Mouse (Mus musculus) embryonic facial prominence, embryonic 11.5 days (tissue): ENCODE data around the gene Parvb. TPM values are rescaled to one million over a fixed set of nuclear protein-coding genes. Genes with fewer than 3 reads are reported as not detected.

Experiments used
- ATAC-seq: fragments of 200-750 bp; cut with Nextera tagmentation; replicated peaks from 2 replicates; pipeline ENCODE4 v1.8.0; 2017; ENCODE audit warnings: low read depth; ENCODE audit not compliant: insufficient number of reproducible peaks, low FRiP score, low TSS enrichment
- DNase-seq: peaks from one replicate; pipeline ENCODE4 v3.0.0-alpha.2; 2015; ENCODE audit warnings: low spot score
- H3K27ac ChIP-seq: fragments of 300-500 bp; sonication (generic); replicated peaks from 2 replicates; pipeline ENCODE4 v1.5.1; 2014; ENCODE audit warnings: mild to moderate bottlenecking, low read depth, low read length, control low read depth
- H3K27me3 ChIP-seq: fragments of 300-500 bp; sonication (generic); 2 replicates; pipeline ENCODE4 v1.6.1; 2014; ENCODE audit warnings: mild to moderate bottlenecking, low read length, moderate library complexity, mixed read lengths; ENCODE audit not compliant: control insufficient read depth, insufficient read depth
- H3K36me3 ChIP-seq: fragments of 300-500 bp; sonication (generic); replicated peaks from 2 replicates; pipeline ENCODE4 v1.6.1; 2014; ENCODE audit warnings: low read depth, mild to moderate bottlenecking, low read length, moderate library complexity, mixed read lengths; ENCODE audit not compliant: control insufficient read depth, insufficient read depth
- H3K4me1 ChIP-seq: fragments of 300-500 bp; sonication (generic); 2 replicates; pipeline ENCODE4 v1.6.1; 2014; ENCODE audit warnings: low read length, mixed read lengths; ENCODE audit not compliant: control insufficient read depth, insufficient read depth
- H3K4me2 ChIP-seq: fragments of 300-500 bp; sonication (generic); 2 replicates; pipeline ENCODE4 v1.6.1; 2014; ENCODE audit warnings: low read depth, mild to moderate bottlenecking, control low read depth, low read length, moderate library complexity
- H3K4me3 ChIP-seq: fragments of 300-500 bp; sonication (generic); 2 replicates; pipeline ENCODE4 v1.5.1; 2014; ENCODE audit warnings: low read depth, low read length, control low read depth
- H3K9ac ChIP-seq: fragments of 300-500 bp; sonication (generic); replicated peaks from 2 replicates; pipeline ENCODE4 v1.6.1; 2014; ENCODE audit warnings: mild to moderate bottlenecking, control low read depth, low read length
- H3K9me3 ChIP-seq: fragments of 300-500 bp; sonication (generic); replicated peaks from 2 replicates; pipeline ENCODE4 v1.6.1; 2016; ENCODE audit warnings: mild to moderate bottlenecking, low read length, inconsistent platforms, mixed read lengths; ENCODE audit not compliant: control insufficient read depth
- WGBS: fragments of 180-500 bp; shearing (Covaris S2); extraction: QIAGEN DNeasy Blood & Tissue Kit; methylation state at CpG from one replicate; pipeline ENCODE4 v1.1.7; 2014; 5-methylcytosine and 5-hydroxymethylcytosine counted together
- polyA plus RNA-seq: library from polyadenylated mRNA; unstranded; fragments of >200 nt; fragmentation: Nextera tagmentation; extraction: Ambion mirVana; gene quantifications from 2 replicates; pipeline ENCODE4 v1.2.1, GENCODE M21; 2014

Gene Parvb
- polyA plus RNA-seq, 1 experiment from 2014 or later = 6.0 TPM

DNA sequence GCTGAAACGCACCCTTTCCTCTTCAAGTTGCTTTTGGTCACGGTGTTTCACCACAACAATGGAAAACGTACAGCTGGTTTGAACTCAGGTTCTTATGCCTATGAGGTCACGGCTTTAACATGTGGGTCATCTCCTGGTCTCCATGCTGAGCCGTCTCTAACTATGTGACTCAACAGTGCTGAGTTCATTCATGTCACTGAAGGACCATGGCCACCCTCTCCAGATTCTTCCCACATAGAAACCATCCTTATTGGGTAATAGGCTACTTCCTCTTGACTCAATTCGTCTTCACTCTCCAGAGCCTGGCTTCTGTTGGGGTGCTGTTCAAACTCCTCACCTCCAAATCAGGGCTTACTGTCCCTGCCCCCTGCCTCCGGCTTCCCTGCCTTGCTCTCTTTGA lies 119.5 kb downstream of the Parvb start:
- 91% methylated on average over 7 of the region's 7 CpGs for WGBS

DNA sequence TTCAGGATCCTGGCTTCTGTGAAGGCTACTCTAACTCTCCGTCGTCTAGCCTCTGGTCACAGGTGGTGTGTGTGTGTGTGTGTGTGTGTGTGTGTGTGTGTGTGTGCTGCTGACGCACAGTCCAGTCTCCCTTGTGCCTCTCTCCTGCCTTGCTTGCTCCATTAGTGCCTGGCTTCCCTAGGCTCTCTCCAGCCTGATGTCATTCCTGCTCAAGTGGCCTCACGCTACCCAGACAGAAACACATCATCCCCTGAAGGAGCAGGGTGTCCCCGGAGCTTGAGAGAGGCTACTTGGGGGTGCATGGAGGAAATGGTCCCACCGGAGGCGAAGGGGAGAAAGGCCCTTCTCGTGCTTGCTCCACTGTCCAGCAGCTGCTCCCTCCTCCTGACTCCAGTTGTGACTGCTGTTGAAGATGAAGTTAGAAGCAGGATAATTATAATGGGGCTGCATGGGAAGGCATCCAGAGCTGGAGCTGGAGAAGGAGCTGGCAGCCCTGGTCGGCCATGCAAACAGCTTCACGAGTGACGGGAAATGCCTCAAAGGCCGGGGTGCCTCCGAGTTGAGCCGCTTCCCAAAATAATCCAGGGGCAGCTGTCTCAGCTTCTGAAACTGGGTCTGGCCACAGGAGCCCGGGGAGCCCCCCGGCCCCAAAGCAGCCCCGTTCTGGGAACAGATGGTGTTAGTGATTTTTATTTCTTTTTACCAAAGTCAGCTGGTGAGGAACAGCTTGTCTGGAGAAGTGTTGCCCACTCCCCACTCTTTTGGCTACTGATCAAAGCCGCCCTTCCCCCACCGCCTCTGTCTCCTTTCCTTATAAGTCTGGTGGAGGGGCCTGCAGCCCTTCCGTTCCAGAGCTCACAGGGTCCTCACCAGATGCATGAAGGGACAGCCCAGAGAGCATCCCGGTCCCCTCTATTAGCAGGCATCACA lies 120.3 kb downstream of the Parvb start:
- H3K4me3 ChIP-seq = no peak overlapping the region
- H3K4me2 ChIP-seq = no peak overlapping the region
- WGBS = 69% methylated on average over 21 of the region's 21 CpGs
- H3K27ac ChIP-seq = no peak overlapping the region
- no peak overlapping the region for H3K9ac ChIP-seq
- ATAC-seq = no peak
- H3K36me3 ChIP-seq = no peaks in the 10 kb centered on the region
- no peaks in the 10 kb centered on the region for H3K27me3 ChIP-seq
- no peak for DNase-seq
- no peaks in the 10 kb centered on the region for H3K9me3 ChIP-seq
- no peaks in the 10 kb centered on the region for H3K4me1 ChIP-seq

More for the DNA sequence above, 119.5 kb downstream of the Parvb start:
- Histone ChIP-seq H3K27me3 (no peaks in the 10 kb centered on the region), H3K27ac (no peak overlapping the region), H3K4me1 (no peaks in the 10 kb centered on the region), H3K9me3 (no peaks in the 10 kb centered on the region), H3K4me2 (no peak overlapping the region), H3K4me3 (no peak overlapping the region), H3K36me3 (no peaks in the 10 kb centered on the region), H3K9ac (no peak overlapping the region)
- no peak for ATAC-seq
- DNase-seq = no peak

DNA sequence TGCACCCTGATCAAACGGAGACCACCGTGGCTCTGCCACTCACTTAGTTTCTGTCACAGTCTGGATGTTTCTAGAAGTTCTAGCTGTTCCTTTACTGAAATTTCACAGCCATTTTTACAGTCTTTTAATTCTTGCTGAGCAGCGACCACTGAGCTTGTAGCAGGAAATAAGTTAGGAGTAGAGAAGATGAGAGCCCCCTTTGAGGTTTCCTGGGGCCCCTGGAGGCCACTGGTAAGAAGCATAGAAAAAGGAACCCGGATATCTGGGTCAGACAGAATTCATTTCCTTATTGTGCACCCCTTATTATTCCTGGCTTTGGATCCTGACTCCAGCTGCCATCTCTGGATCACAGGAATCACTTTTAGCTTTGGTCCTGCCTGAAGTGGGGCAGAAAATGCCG lies 123.2 kb downstream of the Parvb start:
- Histone ChIP-seq H3K4me1 (no peaks in the 10 kb centered on the region), H3K27ac (no peak overlapping the region), H3K4me3 (no peak overlapping the region), H3K36me3 (no peaks in the 10 kb centered on the region), H3K4me2 (no peak overlapping the region), H3K27me3 (no peaks in the 10 kb centered on the region), H3K9me3 (no peaks in the 10 kb centered on the region), H3K9ac (no peak overlapping the region)
- no peak for DNase-seq
- 82% methylated on average over 5 of the region's 5 CpGs for WGBS
- no peak for ATAC-seq

DNA sequence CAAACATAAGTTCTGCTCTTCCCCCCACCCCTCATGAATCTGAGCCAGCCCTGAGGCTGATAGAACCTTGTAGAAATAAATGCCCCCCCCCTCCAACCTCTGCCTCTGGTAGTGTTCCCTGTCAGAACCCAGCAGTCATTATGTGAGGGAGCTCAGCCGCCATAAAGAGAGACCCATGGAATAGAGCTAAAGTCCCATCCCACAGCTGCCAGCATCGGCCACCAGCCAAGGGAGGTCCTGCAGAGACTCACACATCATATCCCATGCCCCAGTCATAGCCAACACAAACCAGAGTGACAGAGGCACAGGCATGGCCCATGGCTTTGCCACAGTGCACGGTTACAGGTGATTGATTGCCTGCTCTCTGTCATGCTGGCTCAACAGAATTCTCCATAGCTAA lies 132.9 kb downstream of the Parvb start:
- no peak overlapping the region for H3K4me2 ChIP-seq
- no peak overlapping the region for H3K4me3 ChIP-seq
- H3K9me3 ChIP-seq = no peaks in the 10 kb centered on the region
- 90% methylated on average over 3 of the region's 3 CpGs for WGBS
- H3K27me3 ChIP-seq = no peaks in the 10 kb centered on the region
- no peak for DNase-seq
- H3K36me3 ChIP-seq = no peaks in the 10 kb centered on the region
- H3K4me1 ChIP-seq = no peaks in the 10 kb centered on the region
- no peak overlapping the region for H3K27ac ChIP-seq
- no peak overlapping the region for H3K9ac ChIP-seq
- ATAC-seq = no peak

Other genes with a start within 250 kb of the Parvb start
- 0.14 and 0.20 TPM in 2 replicates for gene Efcab6, start 166.7 kb upstream of the Parvb start, polyA plus RNA-seq
- 5.7 and 7.4 TPM in 2 replicates for gene Sult4a1, start 126.3 kb upstream of the Parvb start, polyA plus RNA-seq
- gene Pnpla5, start 108.9 kb upstream of the Parvb start, polyA plus RNA-seq = not detected in 2 replicates
- 0.79 and 0.91 TPM in 2 replicates for gene Pnpla3, start 64.2 kb upstream of the Parvb start, polyA plus RNA-seq
- 84.3 and 85.7 TPM in 2 replicates for gene Samm50, start 39.8 kb upstream of the Parvb start, polyA plus RNA-seq
- gene Parvg, start 92.0 kb downstream of the Parvb start, polyA plus RNA-seq = 0.42 and 1.2 TPM in 2 replicates
- gene Shisal1, start 215.1 kb downstream of the Parvb start, polyA plus RNA-seq = 2.6 and 2.9 TPM in 2 replicates